Mouse (Mus musculus): Measurements from ENCODE around the gene Pknox2. TPM values are rescaled to one million over a fixed set of nuclear protein-coding genes. Genes with fewer than 3 reads are reported as not detected.

Pknox2 gene
- polyA plus RNA-seq, 1 experiment, result 32.2 TPM

- TF ChIP-seq CTCF (IDR thresholded peaks at IDR 0.05; ENCODE audit: insufficient read depth, low read length) (no peak), POLR2A (IDR thresholded peaks at IDR 0.05; ENCODE audit: borderline replicate concordance, extremely low read depth, low read depth, low read length) (no peak)
- 47% methylated on average over 21 of the region's 21 CpGs for WGBS
- no peak for DNase-seq
- Histone ChIP-seq H3K4me3 (replicated peaks; ENCODE audit: extremely low read depth, low read depth, low read length) (no peak overlapping the region), H3K4me1 (ENCODE audit: control insufficient read depth, insufficient read depth, low read length) (peaks cover 7% of the 10 kb centered on the region)
Measured at GRCm38 (mm10) chr9:37144251-37144650, 3.0 kb downstream of the Pknox2 start.

- 65% methylated on average over 12 of the region's 12 CpGs for whole genome bisulfite sequencing
- no peak for DNase-seq
- peaks cover 7% of the 10 kb centered on the region for H3K4me1 ChIP-seq (ENCODE audit: control insufficient read depth, insufficient read depth, low read length)
- H3K4me3 ChIP-seq (replicated peaks; ENCODE audit: extremely low read depth, low read depth, low read length), result no peak overlapping the region
- TF ChIP-seq POLR2A (IDR thresholded peaks at IDR 0.05; ENCODE audit: borderline replicate concordance, extremely low read depth, low read depth, low read length), result no peak
- TF ChIP-seq CTCF (IDR thresholded peaks at IDR 0.05; ENCODE audit: insufficient read depth, low read length), result no peak
Measured at GRCm38 (mm10) chr9:37143046-37143931, 3.9 kb downstream of the Pknox2 start.

- H3K4me3 ChIP-seq (replicated peaks; ENCODE audit: extremely low read depth, low read depth, low read length), result no peak overlapping the region
- H3K4me1 ChIP-seq (ENCODE audit: control insufficient read depth, insufficient read depth, low read length), result peaks cover 7% of the 10 kb centered on the region
- 40% methylated on average over 4 of the region's 4 CpGs for WGBS
- DNase-seq, result no peak
- TF ChIP-seq CTCF (IDR thresholded peaks at IDR 0.05; ENCODE audit: insufficient read depth, low read length) (no peak), POLR2A (IDR thresholded peaks at IDR 0.05; ENCODE audit: borderline replicate concordance, extremely low read depth, low read depth, low read length) (no peak)
Measured at GRCm38 (mm10) chr9:37142107-37142506, 5.1 kb downstream of the Pknox2 start.

- DNase-seq, result no peak
- Histone ChIP-seq H3K4me3 (replicated peaks; ENCODE audit: extremely low read depth, low read depth, low read length) (no peak overlapping the region), H3K4me1 (ENCODE audit: control insufficient read depth, insufficient read depth, low read length) (peaks cover 7% of the 10 kb centered on the region)
- TF ChIP-seq POLR2A (IDR thresholded peaks at IDR 0.05; ENCODE audit: borderline replicate concordance, extremely low read depth, low read depth, low read length) (no peak), CTCF (IDR thresholded peaks at IDR 0.05; ENCODE audit: insufficient read depth, low read length) (no peak)
- WGBS, result 66% methylated on average over 5 of the region's 5 CpGs
Measured at GRCm38 (mm10) chr9:37140464-37141181, 6.6 kb downstream of the Pknox2 start.

- DNase-seq, result no peak
- 13% methylated on average over 8 of the region's 8 CpGs for WGBS
- H3K4me3 ChIP-seq (replicated peaks; ENCODE audit: extremely low read depth, low read depth, low read length), result no peak overlapping the region
- peaks cover 5% of the 10 kb centered on the region for H3K4me1 ChIP-seq (ENCODE audit: control insufficient read depth, insufficient read depth, low read length)
- TF ChIP-seq CTCF (IDR thresholded peaks at IDR 0.05; ENCODE audit: insufficient read depth, low read length) (no peak), POLR2A (IDR thresholded peaks at IDR 0.05; ENCODE audit: borderline replicate concordance, extremely low read depth, low read depth, low read length) (no peak)
Measured at GRCm38 (mm10) chr9:37139514-37139913, 7.7 kb downstream of the Pknox2 start.

- no peak for DNase-seq
- 45% methylated on average over 4 of the region's 4 CpGs for WGBS
Measured at GRCm38 (mm10) chr9:37138883-37139282, 8.3 kb downstream of the Pknox2 start.

GRCm38 (mm10) chr9:37136340-37136739, 10.9 kb downstream of the Pknox2 start:
- TF ChIP-seq CTCF (IDR thresholded peaks at IDR 0.05; ENCODE audit: insufficient read depth, low read length), result no peak
- no peak for TF ChIP-seq POLR2A (IDR thresholded peaks at IDR 0.05; ENCODE audit: borderline replicate concordance, extremely low read depth, low read depth, low read length)
- no peak for DNase-seq
- 88% methylated on average over 13 of the region's 13 CpGs for WGBS
- H3K4me1 ChIP-seq (ENCODE audit: control insufficient read depth, insufficient read depth, low read length), result peaks cover under 1% of the 10 kb centered on the region; the same call in 1 of the 2 replicates
- no peak overlapping the region for H3K4me3 ChIP-seq (replicated peaks; ENCODE audit: extremely low read depth, low read depth, low read length)

More at GRCm38 (mm10) chr9:37138883-37139282, 8.3 kb downstream of the Pknox2 start:
- no peak for TF ChIP-seq POLR2A (IDR thresholded peaks at IDR 0.05; ENCODE audit: borderline replicate concordance, extremely low read depth, low read depth, low read length)
- TF ChIP-seq CTCF (IDR thresholded peaks at IDR 0.05; ENCODE audit: insufficient read depth, low read length), result no peak
- Histone ChIP-seq H3K4me1 (ENCODE audit: control insufficient read depth, insufficient read depth, low read length) (peaks cover 5% of the 10 kb centered on the region), H3K4me3 (replicated peaks; ENCODE audit: extremely low read depth, low read depth, low read length) (no peak overlapping the region)

GRCm38 (mm10) chr9:37133495-37133894, 13.7 kb downstream of the Pknox2 start:
- 81% methylated on average over 7 of the region's 7 CpGs for WGBS
- TF ChIP-seq CTCF (IDR thresholded peaks at IDR 0.05; ENCODE audit: insufficient read depth, low read length) (no peak), POLR2A (IDR thresholded peaks at IDR 0.05; ENCODE audit: borderline replicate concordance, extremely low read depth, low read depth, low read length) (no peak)
- no peak for DNase-seq
- no peaks in the 10 kb centered on the region for H3K4me1 ChIP-seq (ENCODE audit: control insufficient read depth, insufficient read depth, low read length)
- H3K4me3 ChIP-seq (replicated peaks; ENCODE audit: extremely low read depth, low read depth, low read length), result no peak overlapping the region

GRCm38 (mm10) chr9:37129046-37129445, 18.2 kb downstream of the Pknox2 start:
- Histone ChIP-seq H3K4me3 (replicated peaks; ENCODE audit: extremely low read depth, low read depth, low read length) (no peak overlapping the region), H3K4me1 (ENCODE audit: control insufficient read depth, insufficient read depth, low read length) (peaks cover 5% of the 10 kb centered on the region; the same call in 1 of the 2 replicates)
- TF ChIP-seq POLR2A (IDR thresholded peaks at IDR 0.05; ENCODE audit: borderline replicate concordance, extremely low read depth, low read depth, low read length) (no peak), CTCF (IDR thresholded peaks at IDR 0.05; ENCODE audit: insufficient read depth, low read length) (no peak)
- DNase-seq, result no peak
- WGBS, result 87% methylated on average over 6 of the region's 6 CpGs

All from lung, adult 2 months (tissue).